Mouse (Mus musculus) cerebellum, adult 2 months (tissue): Measurements from ENCODE around the gene 1700020A23Rik.

ENCODE experiments used
- CTCF ChIP-seq: fragments of 200-500 bp; IDR thresholded peaks from 2 replicates; pipeline ENCODE4 v1.5.1; 2011; ENCODE audit warnings: low read depth, mild to moderate bottlenecking, control low read depth, low read length, moderate library complexity, borderline replicate concordance; ENCODE audit not compliant: insufficient read depth
- POLR2A ChIP-seq: fragments of 200-500 bp; IDR thresholded peaks from 2 replicates; pipeline ENCODE4 v1.6.1; 2011; ENCODE audit warnings: low read length, control low read depth, borderline replicate concordance; ENCODE audit not compliant: insufficient read depth

- no peak for TF ChIP-seq CTCF
- TF ChIP-seq POLR2A = no peak
Observed at GRCm38 (mm10) chr2:130454748-130455370, 49.8 kb downstream of the 1700020A23Rik start.
